Mouse (Mus musculus): Measurements from ENCODE around the gene Cdr2l. TPM values are rescaled to one million over a fixed set of nuclear protein-coding genes. Genes with fewer than 3 reads are reported as not detected.

Cdr2l gene
- total RNA-seq, 1 experiment, result 8.5 TPM

DNA sequence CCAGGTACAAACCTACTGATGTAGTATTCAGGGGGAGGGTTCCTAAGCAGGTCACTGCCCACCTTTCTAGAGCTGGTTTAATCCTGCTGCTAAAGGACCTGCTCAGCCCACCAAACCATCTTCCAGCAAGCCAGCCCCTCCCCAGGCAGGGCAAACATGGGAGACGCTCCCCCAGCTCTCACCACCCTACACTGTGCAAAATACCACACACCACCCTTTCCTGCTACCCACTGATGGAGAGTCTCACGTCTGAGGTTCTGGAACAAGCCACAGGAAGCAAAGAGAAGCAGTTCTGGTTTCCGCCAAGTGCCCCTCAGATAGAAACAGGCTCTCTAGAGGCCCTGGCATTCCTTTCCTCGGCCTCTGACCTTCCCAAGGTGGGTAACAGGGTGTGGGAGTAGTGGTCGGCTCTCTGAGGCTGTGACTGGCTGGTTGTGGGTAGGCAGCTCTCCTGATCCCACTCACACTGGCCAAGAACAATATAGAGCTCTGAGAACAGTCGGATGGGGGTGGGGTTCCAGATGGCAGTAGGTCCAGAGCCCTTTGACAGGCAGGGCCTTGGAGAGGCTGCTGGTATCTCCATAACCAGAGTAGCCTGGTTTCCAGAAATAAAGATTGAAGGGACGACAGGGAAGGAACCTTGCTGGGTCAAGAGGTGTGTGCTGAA is 15.5 kb upstream of the Cdr2l start:
- 0 out of 4 replicates have a peak, but pooled peaks cover 0 to 2% of the 10 kb centered on the region in 2 experiments for H3K4me1 ChIP-seq (ENCODE audit: control insufficient read depth in 2 of 2, insufficient read depth in 2 of 2, low read length in 2 of 2, poor library complexity in 1 of 2)
- no peak overlapping the region for H3K9ac ChIP-seq (ENCODE audit: insufficient read depth, low read depth, low read length, poor library complexity, severe bottlenecking)
- no peaks in the 10 kb centered on the region for H3K9me3 ChIP-seq (ENCODE audit: control insufficient read depth, insufficient read depth, low read depth, low read length)
- in situ Hi-C loops (cut with MboI; ENCODE audit: low sequenced_read_pairs in 2 of 2, unreplicated experiment in 2 of 2), result no loop called here
- TF ChIP-seq MAFK (IDR thresholded peaks at IDR 0.05; ENCODE audit: insufficient read depth, low read depth, low read length) (no peak), ZC3H11A (IDR thresholded peaks at IDR 0.05; ENCODE audit: borderline replicate concordance, low read depth, low read length) (no peak), HCFC1 (IDR thresholded peaks at IDR 0.05; ENCODE audit: borderline replicate concordance, insufficient read depth, low read length) (no peak), ZNF384 (IDR thresholded peaks at IDR 0.05; ENCODE audit: low read depth, low read length) (no peak), CHD2 (IDR thresholded peaks at IDR 0.05; ENCODE audit: low read depth, low read length) (no peak)
- no peak overlapping the region for H3K27ac ChIP-seq (ENCODE audit: insufficient read depth, low read depth, low read length, poor library complexity, severe bottlenecking)
- no peaks in the 10 kb centered on the region for H3K36me3 ChIP-seq (ENCODE audit: control insufficient read depth, insufficient read depth, low read length, poor library complexity, severe bottlenecking)
- no peak overlapping the region for H3K4me3 ChIP-seq (ENCODE audit: insufficient read depth in 1 of 2, low read depth in 1 of 2, low read length in 2 of 2, poor library complexity in 1 of 2, severe bottlenecking in 1 of 2)
- DNase-seq (ENCODE audit: low read depth, low spot score), result no peak

DNA sequence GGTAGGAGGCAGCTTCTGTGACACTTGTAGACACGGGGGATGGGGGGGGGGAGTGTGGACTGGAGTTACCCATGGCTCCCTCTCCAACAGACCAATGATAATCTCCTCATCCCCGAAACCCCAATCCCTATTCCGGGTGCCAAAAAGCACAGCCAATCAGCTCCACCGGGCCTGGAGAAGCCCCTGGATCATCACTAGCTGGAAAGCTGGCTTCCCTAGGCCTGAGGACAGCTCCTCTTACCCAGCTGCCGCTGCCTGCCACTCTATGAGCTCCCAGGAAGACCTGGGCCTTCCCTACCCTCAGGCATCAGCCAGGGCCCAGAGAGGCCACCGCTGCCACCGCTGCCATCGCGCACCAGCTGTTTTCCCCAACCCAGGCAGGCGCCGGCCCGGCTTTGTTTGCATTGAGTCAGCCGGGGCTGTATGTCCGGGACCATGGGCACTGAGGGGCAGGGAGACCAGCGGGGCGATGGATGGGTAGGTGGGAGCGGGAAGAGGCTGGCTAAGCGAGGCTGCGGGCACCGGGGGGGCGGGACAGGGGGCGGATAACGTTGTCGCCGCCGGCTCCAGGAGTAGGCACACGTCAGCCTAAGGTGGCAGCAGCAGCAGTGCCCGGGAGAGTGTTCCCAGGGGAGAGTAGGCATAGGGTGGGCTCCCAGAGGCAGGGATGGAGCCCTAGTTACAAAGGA is 14.9 kb upstream of the Cdr2l start:
- H3K4me1 ChIP-seq (ENCODE audit: control insufficient read depth in 2 of 2, insufficient read depth in 2 of 2, low read length in 2 of 2, poor library complexity in 1 of 2), result 0 out of 4 replicates have a peak, but pooled peaks cover 0 to 2% of the 10 kb centered on the region in 2 experiments
- no peaks in the 10 kb centered on the region for H3K9me3 ChIP-seq (ENCODE audit: control insufficient read depth, insufficient read depth, low read depth, low read length)
- H3K36me3 ChIP-seq (ENCODE audit: control insufficient read depth, insufficient read depth, low read length, poor library complexity, severe bottlenecking), result no peaks in the 10 kb centered on the region
- in situ Hi-C loops (cut with MboI; ENCODE audit: low sequenced_read_pairs in 2 of 2, unreplicated experiment in 2 of 2), result no loop called here
- H3K4me3 ChIP-seq (ENCODE audit: insufficient read depth in 1 of 2, low read depth in 1 of 2, low read length in 2 of 2, poor library complexity in 1 of 2, severe bottlenecking in 1 of 2), result peak overlapping the region; percentile 69 to 79
- peak overlapping the region; percentile 37 for H3K9ac ChIP-seq (ENCODE audit: insufficient read depth, low read depth, low read length, poor library complexity, severe bottlenecking)
- H3K27ac ChIP-seq (ENCODE audit: insufficient read depth, low read depth, low read length, poor library complexity, severe bottlenecking), result no peak overlapping the region
- no peak for DNase-seq (ENCODE audit: low read depth, low spot score)
- TF ChIP-seq ZC3H11A (IDR thresholded peaks at IDR 0.05; ENCODE audit: borderline replicate concordance, low read depth, low read length) (no peak), ZNF384 (IDR thresholded peaks at IDR 0.05; ENCODE audit: low read depth, low read length) (no peak), CHD2 (IDR thresholded peaks at IDR 0.05; ENCODE audit: low read depth, low read length) (no peak), MAFK (IDR thresholded peaks at IDR 0.05; ENCODE audit: insufficient read depth, low read depth, low read length) (no peak)

DNA sequence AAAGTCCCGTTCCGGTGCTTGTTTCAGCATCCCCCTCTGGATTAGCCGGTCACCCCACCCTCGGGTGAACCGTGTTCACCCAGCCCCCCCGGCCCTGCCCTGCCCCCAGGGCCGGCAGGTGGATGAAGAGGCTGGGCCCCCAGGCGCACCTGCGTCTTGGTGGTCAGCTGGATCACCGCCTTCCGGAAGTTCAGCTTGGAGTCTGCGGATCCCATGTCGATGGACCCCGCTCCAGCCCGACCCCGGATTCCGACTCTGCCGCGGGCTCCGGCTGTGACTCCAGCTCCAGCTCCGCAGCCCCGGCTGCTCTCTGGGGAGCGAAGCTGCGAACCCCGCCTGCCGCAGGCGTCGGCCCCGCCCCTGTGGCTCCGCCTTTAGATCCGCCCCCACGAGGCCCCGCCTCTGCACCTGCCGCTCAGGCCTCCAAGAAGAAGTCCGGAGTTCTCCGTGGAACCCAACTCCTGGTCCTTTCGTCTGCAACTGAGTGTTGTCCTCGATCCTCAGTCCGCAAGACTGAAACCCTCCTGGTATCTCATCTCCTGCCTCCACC is 14.2 kb upstream of the Cdr2l start, which contains the start of gene Hid1:
Hid1 (minus strand) TSS at position 362 of the 550 bp plus-strand sequence.
- Histone ChIP-seq H3K4me3 (ENCODE audit: insufficient read depth in 1 of 2, low read depth in 1 of 2, low read length in 2 of 2, poor library complexity in 1 of 2, severe bottlenecking in 1 of 2) (peak within 1 kb of the TSS; percentile 69 to 79), H3K4me1 (ENCODE audit: control insufficient read depth in 2 of 2, insufficient read depth in 2 of 2, low read length in 2 of 2, poor library complexity in 1 of 2) (0 out of 4 replicates have a peak, but pooled peaks cover 0 to 2% of the 10 kb centered on the region in 2 experiments), H3K27ac (ENCODE audit: insufficient read depth, low read depth, low read length, poor library complexity, severe bottlenecking) (no peak within 1 kb of the TSS), H3K36me3 (ENCODE audit: control insufficient read depth, insufficient read depth, low read length, poor library complexity, severe bottlenecking) (no peaks in the 10 kb centered on the region), H3K9me3 (ENCODE audit: control insufficient read depth, insufficient read depth, low read depth, low read length) (no peaks in the 10 kb centered on the region), H3K9ac (ENCODE audit: insufficient read depth, low read depth, low read length, poor library complexity, severe bottlenecking) (peak within 1 kb of the TSS; percentile 37)
- in situ Hi-C loops (cut with MboI; ENCODE audit: low sequenced_read_pairs in 2 of 2, unreplicated experiment in 2 of 2), result no loop called here
- TF ChIP-seq MAFK (IDR thresholded peaks at IDR 0.05; ENCODE audit: insufficient read depth, low read depth, low read length) (no peak), CHD2 (IDR thresholded peaks at IDR 0.05; ENCODE audit: low read depth, low read length) (no peak)
- DNase-seq (ENCODE audit: low read depth, low spot score), result no peak

DNA sequence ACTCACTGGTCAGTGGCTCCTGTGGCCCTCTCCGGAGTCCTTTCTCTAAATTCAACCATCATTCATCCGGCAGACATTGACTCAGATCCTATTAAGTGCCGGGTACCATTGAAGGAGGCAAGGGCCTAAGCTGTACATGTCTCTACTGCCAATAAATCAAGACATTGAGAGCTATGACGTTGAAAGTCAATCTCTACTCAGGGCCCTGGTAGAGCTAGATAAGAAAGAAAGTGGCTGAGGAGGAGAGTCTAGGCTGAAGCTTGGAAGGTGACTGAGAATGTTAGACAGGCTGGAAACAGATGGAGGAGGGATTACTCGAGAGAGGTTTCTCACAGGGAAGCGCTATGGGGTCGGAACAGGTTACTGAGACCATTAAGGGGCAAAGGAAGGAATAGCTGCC is 11.3 kb upstream of the Cdr2l start:
- no peak for DNase-seq (ENCODE audit: low read depth, low spot score)
- in situ Hi-C loops (cut with MboI; ENCODE audit: low sequenced_read_pairs in 2 of 2, unreplicated experiment in 2 of 2), result no loop called here
- TF ChIP-seq HCFC1 (IDR thresholded peaks at IDR 0.05; ENCODE audit: borderline replicate concordance, insufficient read depth, low read length), result no peak
- no peak for TF ChIP-seq CHD2 (IDR thresholded peaks at IDR 0.05; ENCODE audit: low read depth, low read length)
- TF ChIP-seq MAFK (IDR thresholded peaks at IDR 0.05; ENCODE audit: insufficient read depth, low read depth, low read length), result no peak
- TF ChIP-seq ZNF384 (IDR thresholded peaks at IDR 0.05; ENCODE audit: low read depth, low read length), result no peak
- no peak for TF ChIP-seq ZC3H11A (IDR thresholded peaks at IDR 0.05; ENCODE audit: borderline replicate concordance, low read depth, low read length)
- Histone ChIP-seq H3K9ac (ENCODE audit: insufficient read depth, low read depth, low read length, poor library complexity, severe bottlenecking) (no peak overlapping the region), H3K27ac (ENCODE audit: insufficient read depth, low read depth, low read length, poor library complexity, severe bottlenecking) (no peak overlapping the region), H3K36me3 (ENCODE audit: control insufficient read depth, insufficient read depth, low read length, poor library complexity, severe bottlenecking) (no peaks in the 10 kb centered on the region), H3K9me3 (ENCODE audit: control insufficient read depth, insufficient read depth, low read depth, low read length) (no peaks in the 10 kb centered on the region), H3K4me1 (ENCODE audit: control insufficient read depth in 2 of 2, insufficient read depth in 2 of 2, low read length in 2 of 2, poor library complexity in 1 of 2) (peaks cover 0 to 4% of the 10 kb centered on the region in 2 experiments; a peak in 1 of 4 replicates), H3K4me3 (ENCODE audit: insufficient read depth in 1 of 2, low read depth in 1 of 2, low read length in 2 of 2, poor library complexity in 1 of 2, severe bottlenecking in 1 of 2) (no peak overlapping the region)
